Mouse (Mus musculus) common myeloid progenitor, adult 5-6 weeks (primary cell): ENCODE measurements at regions not wholly inside any gene's neighbourhood (a gene's known extent, or its start where the extent isn't known, plus 50 kb on each side); places are given as distances from the start of the nearest gene placed in this dataset.

ENCODE experiments used
- ATAC-seq: replicated peaks from 2 replicates; pipeline ENCODE4 v1.8.0; 2016; ENCODE audit warnings: low read depth, mild to moderate bottlenecking, moderate TSS enrichment, inconsistent platforms; ENCODE audit not compliant: poor library complexity, severe bottlenecking

GRCm38 (mm10) chr3:159689743-159690142 is 90.8 kb downstream of the Rpe65 start:
- no peak for ATAC-seq

- ATAC-seq = peak; percentile 99
These were observed 114.9 kb upstream of the Wls start for GRCm38 (mm10) chr3:159724340-159725119.

GRCm38 (mm10) chr3:159732201-159732600 is 107.3 kb upstream of the Wls start:
- ATAC-seq = no peak

GRCm38 (mm10) chr3:159733141-159733540 is 106.3 kb upstream of the Wls start:
- ATAC-seq = no peak

GRCm38 (mm10) chr3:159734547-159734946 is 104.9 kb upstream of the Wls start:
- ATAC-seq = no peak

GRCm38 (mm10) chr3:159736070-159736469 is 103.4 kb upstream of the Wls start:
- no peak for ATAC-seq

- no peak for ATAC-seq
These were observed 98.7 kb upstream of the Wls start for GRCm38 (mm10) chr3:159740600-159741279.

- no peak for ATAC-seq
These were observed 97.7 kb upstream of the Wls start for GRCm38 (mm10) chr3:159741816-159742215.

GRCm38 (mm10) chr3:159759740-159760139 is 79.7 kb upstream of the Wls start:
- ATAC-seq = no peak

- ATAC-seq = no peak
These were observed 79.2 kb upstream of the Wls start for GRCm38 (mm10) chr3:159760293-159760692.

- ATAC-seq = no peak
These were observed 78.5 kb upstream of the Wls start for GRCm38 (mm10) chr3:159760949-159761348.

- ATAC-seq = no peak
These were observed 57.1 kb upstream of the Wls start for GRCm38 (mm10) chr3:159782222-159782844.

- no peak for ATAC-seq
These were observed 51.7 kb upstream of the Wls start for GRCm38 (mm10) chr3:159787776-159788175.
